Mouse (Mus musculus) heart, adult 2 months (tissue): ENCODE data around the gene Serpina1b. TPM values are rescaled to one million over a fixed set of nuclear protein-coding genes. Genes with fewer than 3 reads are reported as not detected.
"Not testable (repeated sequence)": the region's sequence is repeated elsewhere in the genome, so short reads cannot be mapped to it uniquely, and the experiment has no call there.

Experiments
- DNase-seq, 2 experiments: peaks; one replicate each; pipeline ENCODE4 v3.0.0; 2021
- H3K27ac ChIP-seq: fragments of 200-600 bp; 2 replicates; pipeline ENCODE4 v1.8.1; 2022
- H3K27me3 ChIP-seq: fragments of 200-500 bp; 2 replicates; pipeline ENCODE4 v1.6.1; 2012; ENCODE audit warnings: mild to moderate bottlenecking, low read length, inconsistent platforms, mixed read lengths; ENCODE audit not compliant: control insufficient read depth, insufficient read depth
- H3K36me3 ChIP-seq: fragments of 200-500 bp; 2 replicates; pipeline ENCODE4 v1.6.1; 2012; ENCODE audit warnings: low read length, inconsistent platforms; ENCODE audit not compliant: control insufficient read depth, insufficient read depth
- H3K4me1 ChIP-seq: fragments of 200-500 bp; 2 replicates; pipeline ENCODE4 v1.6.1; 2011; ENCODE audit warnings: low read length; ENCODE audit not compliant: control insufficient read depth, insufficient read depth
- H3K4me3 ChIP-seq: fragments of 200-600 bp; 2 replicates; pipeline ENCODE4 v1.8.1; 2022
- H3K79me2 ChIP-seq: fragments of 200-500 bp; replicated peaks from 2 replicates; pipeline ENCODE4 v1.6.1; 2012; ENCODE audit warnings: mild to moderate bottlenecking, inconsistent platforms, low read length, moderate library complexity, mixed read lengths; ENCODE audit not compliant: control insufficient read depth, insufficient read depth
- H3K9ac ChIP-seq: fragments of 200-500 bp; 2 replicates; pipeline ENCODE4 v1.6.1; 2012; ENCODE audit warnings: low read depth, mild to moderate bottlenecking, control low read depth, inconsistent platforms, low read length, mixed read lengths
- CTCF ChIP-seq: fragments of 200-600 bp; IDR thresholded peaks from 2 replicates; pipeline ENCODE4 v1.8.1; 2022; ENCODE audit warnings: antibody characterized with exemption, mild to moderate bottlenecking, moderate library complexity
- EP300 ChIP-seq: fragments of 200-500 bp; IDR thresholded peaks from 2 replicates; pipeline ENCODE4 v1.6.1; 2011; ENCODE audit warnings: low read depth, low read length, control low read depth; ENCODE audit not compliant: insufficient read depth
- POLR2A ChIP-seq: fragments of 200-500 bp; IDR thresholded peaks from 2 replicates; pipeline ENCODE4 v1.6.1; 2011; ENCODE audit warnings: mild to moderate bottlenecking, low read depth, low read length, control low read depth; ENCODE audit not compliant: insufficient read depth
- WGBS: fragments of 180-500 bp; shearing (Covaris S2); methylation state at CpG from one replicate; pipeline ENCODE4 v1.1.7; 2018; 5-methylcytosine and 5-hydroxymethylcytosine counted together
- intact Hi-C: fragments of 180-260 bp; cut with DNase I; formaldehyde crosslinking; loops from one replicate; pipeline ENCODE4 v1.15.1; 2025
- polyA plus RNA-seq: library from polyadenylated mRNA; depleted of rRNA; stranded (reverse); fragments of >200 nt; gene quantifications from 2 replicates; pipeline ENCODE4 v1.2.3, GENCODE M21; 2012; rRNA removed
- total RNA-seq, 2 experiments: library from RNA; stranded (reverse); gene quantifications; 2 replicates each; pipeline ENCODE4 v1.2.3; 2021

Gene Serpina1b
- total and polyA plus RNA-seq, 3 experiments = 0.18 to 0.27 (median 0.23) TPM

- no peaks in the 10 kb centered on the region for H3K4me1 ChIP-seq
- no peaks in the 10 kb centered on the region for H3K36me3 ChIP-seq
- H3K27me3 ChIP-seq = no peaks in the 10 kb centered on the region
- no peak for DNase-seq
- TF ChIP-seq EP300 (no peak), CTCF (no peak), POLR2A (no peak)
- H3K27ac ChIP-seq = no peak overlapping the region
- H3K4me3 ChIP-seq = no peak overlapping the region
- no peaks in the 10 kb centered on the region for H3K79me2 ChIP-seq
- intact Hi-C loops = no loop called here
- 76% methylated on average over 2 of the region's 2 CpGs for WGBS
- no peak overlapping the region for H3K9ac ChIP-seq
Measured at GRCm38 (mm10) chr12:103681169-103681568, 149.0 kb downstream of the Serpina1b start.

- WGBS = 98% methylated on average over 1 of the region's 1 CpGs
- H3K27ac ChIP-seq, DNase-seq, H3K4me3 ChIP-seq, H3K79me2 ChIP-seq, H3K9ac ChIP-seq, H3K27me3 ChIP-seq, H3K36me3 ChIP-seq, H3K4me1 ChIP-seq, intact Hi-C loops: not testable (repeated sequence)
Measured at GRCm38 (mm10) chr12:103679853-103680252, 150.3 kb downstream of the Serpina1b start.

Other genes starting within 250 kb of the Serpina1b start
- gene Serpina10, start 198.9 kb downstream of the Serpina1b start, total RNA-seq = not detected
- not detected in 2 replicates for gene Serpina10, start 198.9 kb downstream of the Serpina1b start, polyA plus RNA-seq
- gene Serpina6, start 173.2 kb downstream of the Serpina1b start, total RNA-seq = not detected
- 0.12 TPM in 1 of 2 replicates, not detected in the other for gene Serpina6, start 173.2 kb downstream of the Serpina1b start, polyA plus RNA-seq
- not detected for gene Serpina16, start 154.2 kb downstream of the Serpina1b start, total RNA-seq
- not detected in 2 replicates for gene Serpina16, start 154.2 kb downstream of the Serpina1b start, polyA plus RNA-seq
- gene Serpina1f, start 134.8 kb downstream of the Serpina1b start, total RNA-seq = not detected
- gene Serpina1f, start 134.8 kb downstream of the Serpina1b start, polyA plus RNA-seq = not detected in 2 replicates
- gene Serpina1d, start 56.8 kb downstream of the Serpina1b start, total RNA-seq = under 1 TPM; 0.18 to 0.20 TPM
- 0.35 and 3.5 TPM in 2 replicates for gene Serpina1d, start 56.8 kb downstream of the Serpina1b start, polyA plus RNA-seq
- not detected for gene Serpina1a, start 33.2 kb upstream of the Serpina1b start, total RNA-seq
- gene Serpina1a, start 33.2 kb upstream of the Serpina1b start, polyA plus RNA-seq = 2.4 TPM in 1 of 2 replicates, not detected in the other
- gene Serpina1c, start 74.5 kb upstream of the Serpina1b start, total RNA-seq = not detected
- 0.14 and 4.2 TPM in 2 replicates for gene Serpina1c, start 74.5 kb upstream of the Serpina1b start, polyA plus RNA-seq
- under 1 TPM in 1 of 2 experiments, not detected in 1; 0.27 TPM for gene Serpina1e, start 128.6 kb upstream of the Serpina1b start, total RNA-seq
- 0.23 and 0.35 TPM in 2 replicates for gene Serpina1e, start 128.6 kb upstream of the Serpina1b start, polyA plus RNA-seq
- not detected for gene Serpina11, start 159.6 kb upstream of the Serpina1b start, total RNA-seq
- gene Serpina11, start 159.6 kb upstream of the Serpina1b start, polyA plus RNA-seq = not detected in 2 replicates
- gene Serpina9, start 183.4 kb upstream of the Serpina1b start, total RNA-seq = not detected
- gene Serpina9, start 183.4 kb upstream of the Serpina1b start, polyA plus RNA-seq = 0.62 TPM in 1 of 2 replicates, not detected in the other
- not detected for gene Serpina12, start 214.1 kb upstream of the Serpina1b start, total RNA-seq
- not detected in 2 replicates for gene Serpina12, start 214.1 kb upstream of the Serpina1b start, polyA plus RNA-seq